Mouse (Mus musculus) stomach, postnatal 0 days (tissue): ENCODE data around the gene Zfp558.
"Not testable (repeated sequence)": the region's sequence is repeated elsewhere in the genome, so short reads cannot be mapped to it uniquely, and the experiment has no call there.

ENCODE experiments used
- CTCF ChIP-seq: IDR thresholded peaks from 2 replicates; pipeline ENCODE4 v1.5.1; 2016; ENCODE audit warnings: antibody characterized with exemption, low read depth, mild to moderate bottlenecking, moderate library complexity
- EP300 ChIP-seq: optimal IDR thresholded peaks from 2 replicates; pipeline ENCODE3; 2016; ENCODE audit warnings: antibody characterized with exemption

DNA sequence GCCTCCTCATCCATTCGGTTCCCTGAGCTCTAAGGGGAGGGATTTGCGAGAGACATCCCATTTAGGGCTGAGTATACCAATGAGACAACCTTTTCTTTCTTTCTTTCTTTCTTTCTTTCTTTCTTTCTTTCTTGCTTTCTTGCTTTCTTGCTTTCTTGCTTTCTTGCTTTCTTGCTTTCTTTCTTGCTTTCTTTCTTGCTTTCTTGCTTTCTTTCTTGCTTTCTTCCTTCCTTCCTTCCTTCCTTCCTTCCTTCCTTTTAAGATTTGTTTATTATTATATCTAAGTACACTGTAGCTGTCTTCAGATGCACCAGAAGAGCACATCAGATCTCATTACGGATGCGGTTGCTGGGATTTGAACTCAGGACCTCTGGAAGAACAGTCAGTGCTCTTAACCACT lies 65.7 kb downstream of the Zfp558 start:
- TF ChIP-seq CTCF, EP300: not testable (repeated sequence)
